Mouse (Mus musculus): ENCODE measurements around the gene Klf12. TPM values are rescaled to one million over a fixed set of nuclear protein-coding genes. Genes with fewer than 3 reads are reported as not detected.

The Klf12 gene
- total RNA-seq, 4 experiments from 2014 or later = 38.9 to 52.1 (median 45.3) TPM

- no peak for DNase-seq (ENCODE audit: low spot score in 2 of 2)
Measured at GRCm38 (mm10) chr14:100235746-100236145, 48.7 kb downstream of the Klf12 start.

GRCm38 (mm10) chr14:100231384-100231783 lies 53.1 kb downstream of the Klf12 start:
- no peak for DNase-seq (ENCODE audit: low spot score in 2 of 2)

- no peak for DNase-seq (ENCODE audit: low spot score in 2 of 2)
Measured at GRCm38 (mm10) chr14:100228120-100228519, 56.4 kb downstream of the Klf12 start.

GRCm38 (mm10) chr14:100227717-100228116 lies 56.8 kb downstream of the Klf12 start:
- DNase-seq (ENCODE audit: low spot score in 2 of 2) = no peak

DNA sequence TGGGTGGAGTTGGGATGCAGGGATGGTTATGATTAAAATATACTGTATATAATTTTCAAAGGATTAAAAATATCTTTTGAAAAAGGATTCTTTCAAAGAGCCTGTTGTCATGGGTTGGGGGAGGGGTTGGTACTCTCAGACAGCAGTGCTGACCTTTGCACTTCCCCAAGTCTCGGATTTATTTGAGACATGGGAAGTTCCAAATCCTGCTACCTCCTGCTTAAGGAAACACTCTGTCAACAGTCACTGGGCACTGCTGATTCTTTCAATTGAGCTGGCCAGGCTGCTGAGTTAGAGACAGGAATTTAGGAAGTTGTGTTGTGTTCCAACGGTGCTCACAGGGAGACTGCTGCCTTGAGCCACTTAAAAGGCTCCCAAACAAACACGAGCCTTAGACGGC lies 60.3 kb downstream of the Klf12 start:
- DNase-seq (ENCODE audit: low spot score in 2 of 2) = no peak

GRCm38 (mm10) chr14:100222260-100222659 lies 62.2 kb downstream of the Klf12 start:
- DNase-seq (ENCODE audit: low spot score in 2 of 2) = no peak

DNA sequence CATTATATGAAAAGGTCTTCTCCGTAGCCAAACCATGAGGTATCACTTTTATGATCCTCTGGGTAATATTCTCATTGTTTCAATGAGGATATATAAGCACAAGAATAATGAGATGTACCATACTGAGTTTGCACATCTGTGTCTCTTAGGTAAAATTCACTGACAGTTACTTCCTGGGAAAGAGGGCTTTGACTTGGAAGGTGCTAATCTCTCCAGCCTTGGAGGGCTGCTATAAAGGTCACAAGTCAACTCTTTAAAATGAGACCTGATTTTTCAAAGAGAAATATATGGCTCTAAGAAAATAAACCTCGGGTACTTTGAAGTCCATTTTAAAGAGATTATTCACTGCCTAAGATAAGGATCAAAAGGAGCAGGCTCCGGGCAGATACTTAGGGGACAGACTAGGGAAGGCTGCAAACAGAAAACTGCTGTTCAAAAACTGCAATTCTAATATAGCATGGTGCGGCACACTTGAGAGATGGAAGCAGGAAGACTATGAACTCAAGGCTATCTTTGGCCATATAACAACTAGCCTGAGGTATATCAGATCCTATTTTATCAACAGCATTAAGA lies 69.2 kb downstream of the Klf12 start:
- DNase-seq (ENCODE audit: low spot score in 2 of 2) = no peak

DNA sequence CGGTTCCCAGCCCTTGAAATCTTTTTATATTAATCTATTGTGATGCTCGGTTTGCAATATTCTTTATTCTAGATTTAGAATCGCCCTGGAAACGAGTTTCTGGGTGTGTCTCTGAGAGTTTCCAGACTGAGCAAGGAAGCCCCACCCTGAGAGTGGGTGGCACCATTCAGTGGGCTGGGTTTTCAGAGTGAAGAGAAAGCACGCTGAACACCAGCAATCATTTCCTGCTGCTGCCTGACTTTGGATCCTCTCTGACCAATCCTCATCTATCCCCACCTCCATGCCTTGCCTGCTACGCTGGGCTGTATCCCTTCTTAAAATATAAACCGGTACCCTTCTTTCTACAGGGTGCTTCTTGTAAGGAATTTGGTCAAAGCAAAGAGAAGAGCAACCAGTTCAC lies 71.4 kb downstream of the Klf12 start:
- peak; percentile 23 to 34 for DNase-seq (ENCODE audit: low spot score in 2 of 2)

DNA sequence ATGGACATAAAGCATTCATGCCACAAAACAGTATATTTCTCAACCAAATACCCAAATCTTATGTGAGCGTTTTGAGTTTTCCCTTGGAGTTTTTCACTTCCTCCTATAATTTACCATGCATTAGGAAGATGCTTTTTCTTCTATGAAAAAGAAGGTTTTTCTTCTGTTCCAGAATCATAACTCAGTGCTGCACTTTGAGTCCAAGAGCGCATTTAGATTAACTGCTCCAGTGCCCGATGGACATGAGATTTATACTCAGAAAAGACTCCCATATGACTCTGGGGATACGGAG lies 72.7 kb downstream of the Klf12 start:
- no peak for DNase-seq (ENCODE audit: low spot score in 2 of 2)

- DNase-seq (ENCODE audit: low spot score in 2 of 2) = peak; percentile 69 to 75
Measured at GRCm38 (mm10) chr14:100211036-100211825, 73.2 kb downstream of the Klf12 start.

DNA sequence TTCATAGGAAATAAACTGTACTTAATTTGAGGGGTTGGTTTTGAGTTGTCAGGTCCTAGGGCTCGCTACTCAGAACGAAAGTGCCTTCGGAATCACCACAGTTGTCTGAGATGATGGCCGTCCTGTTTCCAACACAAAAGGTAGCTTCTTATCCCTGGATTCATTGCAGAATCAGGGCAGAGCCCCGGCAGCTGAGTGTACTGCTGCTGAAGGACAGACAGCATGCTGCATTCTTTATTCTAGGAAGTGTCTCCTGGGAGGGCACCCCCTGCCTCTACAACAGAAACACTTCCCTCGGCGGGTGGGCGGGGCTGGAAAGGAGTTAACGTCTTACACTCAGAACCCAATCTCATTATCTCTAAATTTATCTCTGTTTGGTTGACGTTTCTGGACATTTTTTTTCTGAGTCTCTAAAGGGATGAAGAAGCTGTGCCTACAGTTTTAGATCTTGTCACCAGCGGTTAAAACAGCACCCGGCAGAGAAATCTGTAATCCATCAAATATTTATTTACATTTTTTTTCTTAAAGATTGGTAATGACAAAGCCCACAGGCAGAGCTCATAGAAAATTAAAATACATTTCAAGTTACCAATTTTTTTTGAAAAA lies 74.6 kb downstream of the Klf12 start:
- DNase-seq (ENCODE audit: low spot score in 2 of 2) = no peak

DNA sequence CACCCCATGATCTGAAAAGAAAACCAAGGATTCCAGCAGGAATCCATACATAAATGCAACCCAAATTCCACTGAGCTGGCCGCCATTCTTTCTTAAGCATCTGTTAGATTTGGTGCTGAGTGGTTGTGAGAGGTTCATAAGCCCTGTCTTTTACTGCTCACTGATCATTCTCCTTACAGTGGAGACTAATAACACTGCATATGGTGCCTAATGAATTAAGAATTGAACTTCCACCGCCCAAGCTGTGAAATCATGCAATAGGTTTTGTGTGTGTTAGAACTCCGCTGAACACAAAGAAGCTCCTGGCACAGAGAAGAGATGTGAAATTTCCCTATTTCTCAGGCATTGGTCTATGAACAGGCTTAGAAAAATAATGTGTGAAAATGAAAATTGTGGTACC lies 77.4 kb downstream of the Klf12 start:
- no peak for DNase-seq (ENCODE audit: low spot score in 2 of 2)

- no peak for DNase-seq (ENCODE audit: low spot score in 2 of 2)
Measured at GRCm38 (mm10) chr14:100206207-100206606, 78.3 kb downstream of the Klf12 start.

- no peak for DNase-seq (ENCODE audit: low spot score in 2 of 2)
Measured at GRCm38 (mm10) chr14:100200058-100200688, 84.3 kb downstream of the Klf12 start.

- no peak for DNase-seq (ENCODE audit: low spot score in 2 of 2)
Measured at GRCm38 (mm10) chr14:100198636-100199035, 85.8 kb downstream of the Klf12 start.

GRCm38 (mm10) chr14:100197199-100197598 lies 87.3 kb downstream of the Klf12 start:
- no peak for DNase-seq (ENCODE audit: low spot score in 2 of 2)

DNA sequence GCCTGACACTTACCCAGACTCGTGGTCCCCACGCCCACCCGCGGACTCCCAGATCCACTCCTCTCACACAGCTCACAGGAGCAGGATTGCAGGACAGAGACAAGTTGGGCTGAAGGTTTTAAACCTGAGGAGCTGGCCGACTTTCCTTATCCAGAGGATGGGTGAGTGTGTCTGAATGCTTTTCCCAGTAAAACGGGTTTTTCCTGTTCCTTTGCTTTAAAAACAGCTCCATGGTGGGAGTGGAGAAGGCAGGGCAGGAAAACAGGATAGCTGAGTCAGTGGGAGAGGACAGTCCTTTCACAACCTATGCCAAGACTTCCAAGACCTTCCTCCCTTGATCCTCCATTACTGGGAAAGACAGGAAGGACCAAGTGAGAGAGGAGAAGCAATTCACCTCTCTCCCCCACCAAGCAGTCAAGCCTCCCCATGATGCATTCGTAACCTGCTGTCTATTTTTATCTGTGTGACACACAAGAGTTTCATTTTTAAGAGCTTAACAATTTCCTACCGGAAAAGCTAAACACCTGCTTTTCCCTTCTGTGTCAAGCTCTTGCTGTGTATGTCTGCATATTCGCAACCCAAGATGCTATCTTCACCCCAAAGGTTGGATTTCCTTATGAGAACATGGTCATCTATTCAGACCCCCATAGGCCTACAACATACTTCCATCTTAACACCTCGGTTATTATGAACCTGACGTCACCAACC lies 94.8 kb downstream of the Klf12 start:
- DNase-seq (ENCODE audit: low spot score in 2 of 2) = no peak

- DNase-seq (ENCODE audit: low spot score in 2 of 2) = no peak
Measured at GRCm38 (mm10) chr14:100187372-100187771, 97.1 kb downstream of the Klf12 start.

DNA sequence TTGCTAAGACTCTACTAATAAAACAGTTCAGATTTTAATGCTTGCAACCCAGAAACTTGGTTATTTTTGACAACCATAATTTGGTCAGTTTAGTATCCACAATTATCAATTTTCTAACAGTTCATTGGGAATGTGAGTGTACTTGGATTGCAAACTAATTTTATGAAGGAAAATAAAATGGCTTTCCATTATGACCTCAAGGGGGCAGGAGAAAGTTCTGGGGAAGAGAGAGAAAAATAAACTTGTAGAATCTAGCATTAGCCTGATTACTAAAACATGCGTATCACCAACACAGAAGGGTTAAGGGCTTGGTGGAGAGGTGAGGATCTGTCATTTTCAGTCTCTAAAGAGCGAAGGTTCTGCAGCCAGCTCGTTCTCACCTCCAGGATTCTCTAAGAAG lies 106.7 kb downstream of the Klf12 start:
- no peak for DNase-seq (ENCODE audit: low spot score in 2 of 2)

DNA sequence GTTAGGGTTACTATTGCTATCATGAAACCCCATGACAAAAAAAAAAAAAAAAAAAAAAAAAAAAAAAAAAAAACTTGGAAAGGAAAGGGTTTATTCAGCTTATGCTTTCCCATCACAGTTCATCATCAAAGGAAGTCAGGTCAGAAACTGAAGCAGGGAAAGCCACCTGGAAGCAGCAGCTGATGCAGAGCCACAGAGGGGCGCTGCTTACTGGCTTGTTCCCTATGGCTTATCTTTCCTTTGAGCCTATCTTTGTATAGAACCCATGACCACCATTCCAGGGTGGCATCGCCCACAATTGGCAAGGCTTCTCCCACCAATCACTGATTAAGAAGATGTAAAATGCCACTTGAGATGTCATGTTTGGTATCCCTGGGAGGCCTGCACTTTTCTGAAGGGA lies 119.4 kb downstream of the Klf12 start:
- no peak for DNase-seq (ENCODE audit: low spot score in 2 of 2)

- no peak for DNase-seq (ENCODE audit: low spot score in 2 of 2)
Measured at GRCm38 (mm10) chr14:100156639-100157038, 127.8 kb downstream of the Klf12 start.

DNA sequence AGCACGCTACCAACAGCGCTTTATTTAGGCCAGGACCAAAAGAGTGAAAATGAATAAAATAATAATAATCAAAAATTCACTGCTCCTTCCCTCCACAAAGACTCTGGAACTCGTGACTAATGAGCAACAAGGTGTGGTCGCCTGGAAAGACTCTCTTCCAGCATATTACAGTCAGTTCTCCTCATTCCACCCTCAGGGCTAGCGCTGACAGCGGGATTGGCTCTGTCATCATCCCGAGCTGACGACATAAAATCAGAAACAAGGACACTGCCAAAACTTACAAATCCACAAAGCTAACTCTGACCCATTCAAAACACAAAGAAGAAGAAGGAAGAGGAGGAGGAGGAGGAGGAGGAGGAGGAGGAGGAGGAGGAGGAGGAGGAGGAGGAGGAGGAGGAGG lies 136.8 kb downstream of the Klf12 start:
- DNase-seq (ENCODE audit: low spot score in 2 of 2) = no peak
